8 mouse cellular contexts compared by ENCODE assay signal in the genomic region with DNA sequence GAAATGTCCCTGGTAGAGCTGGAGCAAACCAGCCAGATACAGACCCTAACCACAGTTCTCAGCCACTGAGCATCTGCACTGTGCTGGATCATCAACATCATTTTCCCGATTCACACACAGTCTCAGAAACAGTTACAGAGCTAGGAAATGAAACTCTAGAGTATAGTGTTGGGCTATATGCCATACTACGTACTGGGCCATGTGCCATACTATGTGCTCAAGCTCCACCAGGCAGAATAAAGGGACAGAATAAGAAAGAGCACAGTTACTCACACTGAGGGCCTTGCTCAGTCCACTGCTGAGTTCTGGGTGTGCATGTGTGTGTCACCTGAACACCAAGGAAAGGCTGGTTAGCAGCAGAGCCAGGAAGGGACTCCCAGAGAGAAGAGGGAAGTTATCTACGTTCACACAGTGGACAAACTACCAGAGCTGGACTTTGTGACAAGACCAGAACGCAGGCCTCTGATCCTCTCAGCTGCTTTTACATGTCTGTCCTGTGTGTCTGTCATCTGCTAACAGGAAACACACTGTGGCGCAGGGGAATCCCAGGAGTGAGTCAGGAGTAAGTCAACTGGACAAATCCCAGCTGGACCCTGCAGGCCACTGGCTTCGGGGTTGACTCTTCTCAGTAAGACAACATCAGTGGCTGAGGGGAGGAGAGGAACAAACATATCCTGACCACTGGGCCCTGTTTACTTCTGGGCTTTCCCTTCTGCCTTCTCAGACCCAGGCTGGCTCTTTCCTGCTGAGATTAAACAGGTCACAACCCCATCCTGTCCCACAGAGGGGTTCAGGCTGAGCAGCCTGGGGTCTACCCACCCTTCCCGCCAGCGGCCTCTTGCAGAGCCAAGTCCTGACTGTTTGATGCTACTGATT. TPM values are rescaled to one million over a fixed set of nuclear protein-coding genes. Genes with fewer than 3 reads are reported as not detected.
A peak's percentile ranks its signal among the peaks of the same experiment; 100 is the strongest.
DNase-seq lines count a peak whose midpoint lies in the region; ATAC-seq lines count a peak whose summit lies in the region.

No protein-coding gene starts in this region.

- WGBS in midbrain, embryonic 16.5 days: 76% methylated on average over 8 of the region's 8 CpGs

- no peak overlapping the region for H3K4me2 ChIP-seq in midbrain, embryonic 16.5 days (ENCODE audit: low read length)

- H3K4me3 ChIP-seq in midbrain, embryonic 16.5 days (ENCODE audit: low read depth, low read length): no peak overlapping the region

- H3K9me3 ChIP-seq in midbrain, embryonic 16.5 days (replicated peaks; ENCODE audit: control insufficient read depth, low read length, poor library complexity, severe bottlenecking): no peaks in the 10 kb centered on the region

- H3K9ac ChIP-seq in midbrain, embryonic 16.5 days (ENCODE audit: low read depth, low read length): no peak overlapping the region

- H3K27ac ChIP-seq in midbrain, embryonic 16.5 days (ENCODE audit: low read length): no peak overlapping the region

- peaks cover 9% of the 10 kb centered on the region; the same call in 1 of the 2 replicates for H3K4me1 ChIP-seq in midbrain, embryonic 16.5 days (ENCODE audit: control insufficient read depth, insufficient read depth, low read length)

- H3K27me3 ChIP-seq in midbrain, embryonic 16.5 days (ENCODE audit: control insufficient read depth, insufficient read depth, low read depth, low read length): peaks cover 6% of the 10 kb centered on the region

- no peaks in the 10 kb centered on the region for H3K36me3 ChIP-seq in midbrain, embryonic 16.5 days (ENCODE audit: control insufficient read depth, insufficient read depth, low read length)

- no peak for ATAC-seq in midbrain, embryonic 16.5 days

- peak; percentile 31 for DNase-seq in kidney, adult 18-20 months
- no peak for DNase-seq in kidney, adult 11 months
- DNase-seq in heart, adult 18-20 months: peak; percentile 65 to 82
- peak; percentile 61 for DNase-seq in kidney, postnatal 14 days
- DNase-seq in natural killer cell, adult 2 months (ENCODE audit: low spot score in 2 of 2): peak; percentile 68 to 80
- no peak for DNase-seq in cerebellum, adult 8-10 months
- no peak for DNase-seq in c-Kit-positive CD71-positive TER-119-positive erythroid progenitor cells, embryonic 14.5 days (ENCODE audit: low spot score)

RNA-seq across cellular contexts. Expression of gene Cd82, which starts 4.4 kb away (rescaled TPM):
- total RNA-seq in heart, adult 18-20 months (2021): 10 to 100 TPM; 13.8 to 23.8 TPM
- 19.5 and 22.1 TPM in 2 replicates for polyA plus RNA-seq in midbrain, embryonic 16.5 days (2015; fragmentation: Nextera tagmentation; extraction: Ambion mirVana)

Comparison
In these comparisons a context has a peak if more than half of its experiments do, and no peak if none do; other contexts are left out.
1. DNase-seq: peak in kidney, adult 18-20 months (single experiment), heart, adult 18-20 months (2 of 2), kidney, postnatal 14 days (single experiment) and natural killer cell, adult 2 months (2 of 2); none in kidney, adult 11 months (single experiment), cerebellum, adult 8-10 months (single experiment) and c-Kit-positive CD71-positive TER-119-positive erythroid progenitor cells, embryonic 14.5 days (single experiment).